Mouse (Mus musculus) small intestine, adult 2 months (tissue): Measurements from ENCODE around the gene Tanc2.

ENCODE experiments used
- CTCF ChIP-seq: fragments of 200-500 bp; IDR thresholded peaks from 2 replicates; pipeline ENCODE4 v1.5.1; 2012; ENCODE audit warnings: low read depth, mild to moderate bottlenecking, control low read depth, inconsistent platforms, low read length, moderate library complexity, mixed read lengths; ENCODE audit not compliant: insufficient replicate concordance, insufficient read length; ENCODE audit errors: extremely low read depth
- POLR2A ChIP-seq: fragments of 200-500 bp; IDR thresholded peaks from 2 replicates; pipeline ENCODE4 v1.6.1; 2012; ENCODE audit warnings: low read depth, mild to moderate bottlenecking, control low read depth, inconsistent platforms, low read length, moderate library complexity

GRCm38 (mm10) chr11:105913580-105913979, 323.8 kb downstream of the Tanc2 start:
- TF ChIP-seq CTCF (no peak), POLR2A (no peak)
